Mouse (Mus musculus) cerebellum, adult 11-12 months (tissue): ENCODE data around the gene Thada.

Experiments used
- DNase-seq: peaks from one replicate; pipeline ENCODE4 v3.0.0; 2022

Thada gene

GRCm38 (mm10) chr17:84282388-84283280 is 183.4 kb downstream of the Thada start:
- no peak for DNase-seq

- DNase-seq = no peak
Measured at GRCm38 (mm10) chr17:84279001-84279400, 187.0 kb downstream of the Thada start.

GRCm38 (mm10) chr17:84278193-84278953 is 187.6 kb downstream of the Thada start:
- no peak for DNase-seq

- no peak for DNase-seq
Measured at GRCm38 (mm10) chr17:84274999-84275398, 191.0 kb downstream of the Thada start.

- DNase-seq = no peak
Measured at GRCm38 (mm10) chr17:84274163-84274562, 191.8 kb downstream of the Thada start.

GRCm38 (mm10) chr17:84272557-84273261 is 193.3 kb downstream of the Thada start:
- DNase-seq = no peak

GRCm38 (mm10) chr17:84271566-84272202 is 194.3 kb downstream of the Thada start:
- DNase-seq = no peak

- no peak for DNase-seq
Measured at GRCm38 (mm10) chr17:84269722-84270121, 196.3 kb downstream of the Thada start.

- DNase-seq = no peak
Measured at GRCm38 (mm10) chr17:84268450-84268849, 197.6 kb downstream of the Thada start.

- no peak for DNase-seq
Measured at GRCm38 (mm10) chr17:84267456-84268074, 198.4 kb downstream of the Thada start.

- no peak for DNase-seq
Measured at GRCm38 (mm10) chr17:84266161-84266948, 199.7 kb downstream of the Thada start.

- DNase-seq = no peak
Measured at GRCm38 (mm10) chr17:84265480-84266130, 200.4 kb downstream of the Thada start.

- DNase-seq = no peak
Measured at GRCm38 (mm10) chr17:84264305-84264704, 201.7 kb downstream of the Thada start.

GRCm38 (mm10) chr17:84263591-84263990 is 202.4 kb downstream of the Thada start:
- no peak for DNase-seq

GRCm38 (mm10) chr17:84262325-84262979 is 203.6 kb downstream of the Thada start:
- DNase-seq = no peak

GRCm38 (mm10) chr17:84261010-84261409 is 205.0 kb downstream of the Thada start:
- no peak for DNase-seq

GRCm38 (mm10) chr17:84260226-84260625 is 205.8 kb downstream of the Thada start:
- DNase-seq = no peak

GRCm38 (mm10) chr17:84258638-84259261 is 207.3 kb downstream of the Thada start:
- DNase-seq = peak; percentile 31

- no peak for DNase-seq
Measured at GRCm38 (mm10) chr17:84257927-84258532, 208.0 kb downstream of the Thada start.
